Mouse (Mus musculus) liver, embryonic 18 days (tissue): ENCODE results near the gene Mtnr1a. TPM values are rescaled to one million over a fixed set of nuclear protein-coding genes. Genes with fewer than 3 reads are reported as not detected.

Experiments
- polyA plus RNA-seq: library from polyadenylated mRNA; depleted of rRNA; stranded (reverse); fragments of >200 nt; gene quantifications from 2 replicates; pipeline ENCODE4 v1.2.3, GENCODE M21; 2012; rRNA removed

Gene Mtnr1a
- 0.04 TPM in 1 of 2 replicates, not detected in the other for polyA plus RNA-seq

DNA sequence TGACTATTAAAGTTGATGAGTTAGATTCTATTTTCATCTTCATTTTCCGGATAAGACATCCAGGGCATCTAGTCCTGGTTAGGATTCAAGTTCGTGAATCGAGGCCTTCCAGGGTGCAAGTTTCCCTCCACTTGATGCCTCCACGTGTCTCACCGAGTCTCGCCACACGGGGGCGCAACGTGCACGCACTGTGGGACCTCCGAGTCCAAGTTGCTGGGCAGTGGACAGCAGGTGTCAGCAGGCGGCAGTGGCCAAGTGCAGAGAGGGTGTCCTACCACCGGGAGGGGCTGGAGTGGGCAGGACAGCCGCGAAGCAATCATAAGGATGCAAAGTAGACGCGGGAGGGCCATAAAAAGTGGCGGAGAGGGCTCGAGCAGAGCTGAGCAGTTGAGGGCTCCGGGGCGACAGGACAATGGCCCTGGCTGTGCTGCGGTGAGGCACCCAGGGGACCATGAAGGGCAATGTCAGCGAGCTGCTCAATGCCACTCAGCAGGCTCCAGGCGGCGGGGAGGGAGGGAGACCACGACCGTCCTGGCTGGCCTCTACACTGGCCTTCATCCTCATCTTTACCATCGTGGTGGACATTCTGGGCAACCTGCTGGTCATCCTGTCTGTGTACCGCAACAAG, at the start of gene Mtnr1a:
Gene Mtnr1a, plus strand, starts transcription at position 379 of the 628 bp plus-strand sequence.

Other genes starting within 250 kb of the Mtnr1a start
- gene Fat1, start 133.7 kb upstream of the Mtnr1a start, polyA plus RNA-seq = 2.2 and 2.7 TPM in 2 replicates
- gene F11, start 192.9 kb downstream of the Mtnr1a start, polyA plus RNA-seq = 73.9 and 77.5 TPM in 2 replicates
- 28.9 and 32.7 TPM in 2 replicates for gene Klkb1, start 225.7 kb downstream of the Mtnr1a start, polyA plus RNA-seq
- gene Gm45753, start 239.3 kb downstream of the Mtnr1a start, polyA plus RNA-seq = 0.41 and 0.52 TPM in 2 replicates